Mouse (Mus musculus): Measurements from ENCODE around the gene Stk11. TPM values are rescaled to one million over a fixed set of nuclear protein-coding genes. Genes with fewer than 3 reads are reported as not detected.

The Stk11 gene
- polyA plus RNA-seq, 1 experiment from 2014 or later: 16.1 TPM

GRCm38 (mm10) chr10:80150226-80151210, 34.9 kb downstream of the Stk11 start:
- peak overlapping the region; percentile 100 for H3K27ac ChIP-seq
- peak; percentile 91 for DNase-seq (ENCODE audit: low spot score)
- H3K27me3 ChIP-seq (ENCODE audit: low read depth, poor library complexity, severe bottlenecking): no peaks in the 10 kb centered on the region
- no peaks in the 10 kb centered on the region for H3K9me3 ChIP-seq (replicated peaks)
- peak overlapping the region; percentile 93 for H3K4me3 ChIP-seq
- under 1% methylated on average over 65 of the region's 71 CpGs for WGBS
- H3K36me3 ChIP-seq: peaks cover 81% of the 10 kb centered on the region
- peaks cover 64% of the 10 kb centered on the region for H3K4me1 ChIP-seq

GRCm38 (mm10) chr10:80151211-80152034, 35.8 kb downstream of the Stk11 start:
- peak overlapping the region; percentile 93 for H3K4me3 ChIP-seq
- peak overlapping the region; percentile 100 for H3K27ac ChIP-seq
- peak; percentile 73 for DNase-seq (ENCODE audit: low spot score)
- no peaks in the 10 kb centered on the region for H3K9me3 ChIP-seq (replicated peaks)
- WGBS: 1% methylated on average over 26 of the region's 26 CpGs
- peaks cover 81% of the 10 kb centered on the region for H3K36me3 ChIP-seq
- no peaks in the 10 kb centered on the region for H3K27me3 ChIP-seq (ENCODE audit: low read depth, poor library complexity, severe bottlenecking)
- peaks cover 65% of the 10 kb centered on the region for H3K4me1 ChIP-seq

- Histone ChIP-seq H3K4me1 (peaks cover 65% of the 10 kb centered on the region), H3K36me3 (peaks cover 85% of the 10 kb centered on the region), H3K4me3 (peak overlapping the region; percentile 93), H3K27me3 (ENCODE audit: low read depth, poor library complexity, severe bottlenecking) (no peaks in the 10 kb centered on the region), H3K9me3 (replicated peaks) (no peaks in the 10 kb centered on the region), H3K27ac (peak overlapping the region; percentile 100)
- WGBS: 15% methylated on average over 15 of the region's 15 CpGs
- DNase-seq (ENCODE audit: low spot score): peak; percentile 49
These were observed 36.7 kb downstream of the Stk11 start for GRCm38 (mm10) chr10:80152071-80152872.

GRCm38 (mm10) chr10:80152873-80153260, 37.3 kb downstream of the Stk11 start:
- H3K4me3 ChIP-seq: peak overlapping the region; percentile 93
- DNase-seq (ENCODE audit: low spot score): no peak
- WGBS: 46% methylated on average over 3 of the region's 3 CpGs
- peak overlapping the region; percentile 100 for H3K27ac ChIP-seq
- H3K4me1 ChIP-seq: peaks cover 65% of the 10 kb centered on the region
- no peaks in the 10 kb centered on the region for H3K9me3 ChIP-seq (replicated peaks)
- H3K36me3 ChIP-seq: peaks cover 89% of the 10 kb centered on the region
- H3K27me3 ChIP-seq (ENCODE audit: low read depth, poor library complexity, severe bottlenecking): no peaks in the 10 kb centered on the region

- H3K4me1 ChIP-seq: peaks cover 70% of the 10 kb centered on the region
- H3K27me3 ChIP-seq (ENCODE audit: low read depth, poor library complexity, severe bottlenecking): no peaks in the 10 kb centered on the region
- no peaks in the 10 kb centered on the region for H3K9me3 ChIP-seq (replicated peaks)
- WGBS: 89% methylated on average over 19 of the region's 19 CpGs
- H3K27ac ChIP-seq: peak overlapping the region; percentile 22; the same call in 1 of the 2 replicates
- H3K4me3 ChIP-seq: peak overlapping the region; percentile 93
- DNase-seq (ENCODE audit: low spot score): no peak
- peaks cover 89% of the 10 kb centered on the region for H3K36me3 ChIP-seq
These were observed 38.1 kb downstream of the Stk11 start for GRCm38 (mm10) chr10:80153713-80154112.

GRCm38 (mm10) chr10:80154384-80154783, 38.8 kb downstream of the Stk11 start:
- peaks cover 77% of the 10 kb centered on the region for H3K4me1 ChIP-seq
- H3K27me3 ChIP-seq (ENCODE audit: low read depth, poor library complexity, severe bottlenecking): no peaks in the 10 kb centered on the region
- H3K4me3 ChIP-seq: peak overlapping the region; percentile 93
- no peaks in the 10 kb centered on the region for H3K9me3 ChIP-seq (replicated peaks)
- WGBS: 90% methylated on average over 7 of the region's 7 CpGs
- H3K27ac ChIP-seq: no peak overlapping the region
- peaks cover 94% of the 10 kb centered on the region for H3K36me3 ChIP-seq
- no peak for DNase-seq (ENCODE audit: low spot score)

- Histone ChIP-seq H3K27ac (peak overlapping the region; percentile 10; the same call in 1 of the 2 replicates), H3K9me3 (replicated peaks) (no peaks in the 10 kb centered on the region), H3K4me1 (peaks cover 86% of the 10 kb centered on the region), H3K4me3 (peak overlapping the region; percentile 23), H3K36me3 (peaks cover 90% of the 10 kb centered on the region), H3K27me3 (ENCODE audit: low read depth, poor library complexity, severe bottlenecking) (no peaks in the 10 kb centered on the region)
- 57% methylated on average over 1 of the region's 1 CpGs for whole genome bisulfite sequencing
- DNase-seq (ENCODE audit: low spot score): no peak
These were observed 39.7 kb downstream of the Stk11 start for GRCm38 (mm10) chr10:80155277-80155676.

GRCm38 (mm10) chr10:80156002-80156751, 40.6 kb downstream of the Stk11 start:
- WGBS: 90% methylated on average over 29 of the region's 29 CpGs
- no peaks in the 10 kb centered on the region for H3K9me3 ChIP-seq (replicated peaks)
- peak overlapping the region; percentile 28 for H3K4me3 ChIP-seq
- H3K36me3 ChIP-seq: peaks cover 81% of the 10 kb centered on the region
- no peak for DNase-seq (ENCODE audit: low spot score)
- no peaks in the 10 kb centered on the region for H3K27me3 ChIP-seq (ENCODE audit: low read depth, poor library complexity, severe bottlenecking)
- H3K27ac ChIP-seq: peak overlapping the region; percentile 53
- peaks cover 95% of the 10 kb centered on the region for H3K4me1 ChIP-seq

GRCm38 (mm10) chr10:80156752-80157053, 41.1 kb downstream of the Stk11 start:
- H3K4me1 ChIP-seq: peaks cover 100% of the 10 kb centered on the region
- 75% methylated on average over 7 of the region's 7 CpGs for WGBS
- peak overlapping the region; percentile 28; the same call in 1 of the 2 replicates for H3K4me3 ChIP-seq

GRCm38 (mm10) chr10:80157141-80157929, 41.7 kb downstream of the Stk11 start:
- H3K27me3 ChIP-seq (ENCODE audit: low read depth, poor library complexity, severe bottlenecking): no peaks in the 10 kb centered on the region
- 0 out of 2 replicates have a peak overlapping the region, but pooled peaks have one; percentile 28 for H3K4me3 ChIP-seq
- no peaks in the 10 kb centered on the region for H3K9me3 ChIP-seq (replicated peaks)
- WGBS: 72% methylated on average over 15 of the region's 15 CpGs
- H3K4me1 ChIP-seq: peaks cover 100% of the 10 kb centered on the region
- no peak for DNase-seq (ENCODE audit: low spot score)
- H3K27ac ChIP-seq: peak overlapping the region; percentile 58; the same call in 1 of the 2 replicates
- H3K36me3 ChIP-seq: peaks cover 70% of the 10 kb centered on the region

More at GRCm38 (mm10) chr10:80156752-80157053, 41.1 kb downstream of the Stk11 start:
- no peak for DNase-seq (ENCODE audit: low spot score)
- H3K27ac ChIP-seq: peak overlapping the region; percentile 58; the same call in 1 of the 2 replicates
- peaks cover 76% of the 10 kb centered on the region for H3K36me3 ChIP-seq
- no peaks in the 10 kb centered on the region for H3K27me3 ChIP-seq (ENCODE audit: low read depth, poor library complexity, severe bottlenecking)
- H3K9me3 ChIP-seq (replicated peaks): no peaks in the 10 kb centered on the region

Data from limb, embryonic 10.5 days (tissue).